Mouse (Mus musculus): ENCODE data around the gene Cks2.

DNA sequence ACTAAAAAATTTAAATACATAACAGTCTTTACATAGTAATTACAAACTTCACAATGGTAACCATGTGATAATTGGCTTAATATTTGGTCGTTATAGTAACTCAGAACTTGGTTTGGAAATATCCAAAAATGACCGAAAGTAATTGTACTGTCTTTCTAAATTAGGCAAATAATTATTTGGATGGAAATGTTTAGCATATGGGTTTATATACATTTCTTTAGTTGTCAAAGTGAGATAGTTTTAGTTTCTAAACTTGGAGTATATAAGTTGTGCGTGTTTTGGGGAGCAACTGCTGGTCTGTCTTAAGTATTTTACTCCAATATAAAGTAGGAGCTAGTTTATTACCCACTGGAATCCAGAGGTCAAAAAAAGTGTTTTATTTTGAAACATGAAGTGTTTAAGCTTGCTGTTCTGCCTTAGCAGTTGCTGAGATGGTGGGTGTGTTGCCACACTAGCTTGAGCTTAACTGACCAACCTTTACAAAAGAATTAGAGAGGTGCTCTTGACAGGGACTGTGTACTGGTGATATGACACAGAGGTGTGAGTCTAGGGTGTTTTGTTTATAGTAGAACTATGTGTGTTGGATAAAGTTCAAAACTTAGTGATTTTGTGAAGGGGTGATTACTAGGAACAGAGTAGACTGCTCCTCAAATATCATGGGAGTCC, 1.5 kb downstream of the Cks2 start:
- TF ChIP-seq CTCF (IDR thresholded peaks at IDR 0.05; ENCODE audit: low read depth) (no peak), EP300 (optimal IDR thresholded peaks at IDR 0.05) (no peak)

Data from stomach, postnatal 0 days (tissue).